Mouse (Mus musculus) hindbrain, embryonic 16.5 days (tissue): ENCODE data around the gene Nabp2. TPM values are rescaled to one million over a fixed set of nuclear protein-coding genes. Genes with fewer than 3 reads are reported as not detected.

Source experiments
- ATAC-seq: fragments of 200-750 bp; cut with Nextera tagmentation; 2 replicates; pipeline ENCODE4 v1.8.0; 2017; ENCODE audit warnings: moderate TSS enrichment, moderate library complexity
- H3K27ac ChIP-seq: fragments of 300-500 bp; sonication (generic); 2 replicates; pipeline ENCODE4 v1.5.1; 2014; ENCODE audit warnings: low read depth, mild to moderate bottlenecking, control low read depth, low read length, moderate library complexity
- H3K27me3 ChIP-seq: fragments of 300-500 bp; sonication (generic); replicated peaks from 2 replicates; pipeline ENCODE4 v1.6.1; 2014; ENCODE audit warnings: low read length; ENCODE audit not compliant: control insufficient read depth, insufficient read depth
- H3K36me3 ChIP-seq: fragments of 300-500 bp; sonication (generic); 2 replicates; pipeline ENCODE4 v1.6.1; 2014; ENCODE audit warnings: mild to moderate bottlenecking, low read length, moderate library complexity, mixed read lengths; ENCODE audit not compliant: control insufficient read depth, insufficient read depth
- H3K4me1 ChIP-seq: fragments of 300-500 bp; sonication (generic); 2 replicates; pipeline ENCODE4 v1.6.1; 2014; ENCODE audit warnings: low read depth, low read length; ENCODE audit not compliant: control insufficient read depth, insufficient read depth
- H3K4me2 ChIP-seq: fragments of 300-500 bp; sonication (generic); 2 replicates; pipeline ENCODE4 v1.6.1; 2014; ENCODE audit warnings: mild to moderate bottlenecking, low read length, control low read depth, moderate library complexity
- H3K4me3 ChIP-seq: fragments of 300-500 bp; sonication (generic); 2 replicates; pipeline ENCODE4 v1.5.1; 2014; ENCODE audit warnings: mild to moderate bottlenecking, low read length, control low read depth, moderate library complexity
- H3K9ac ChIP-seq: fragments of 300-500 bp; sonication (generic); 2 replicates; pipeline ENCODE4 v1.6.1; 2014; ENCODE audit warnings: low read depth, mild to moderate bottlenecking, control low read depth, low read length, moderate library complexity
- H3K9me3 ChIP-seq: fragments of 300-500 bp; sonication (generic); 2 replicates; pipeline ENCODE4 v1.6.1; 2014; ENCODE audit warnings: mild to moderate bottlenecking, low read length, moderate library complexity; ENCODE audit not compliant: control insufficient read depth
- WGBS: fragments of 180-500 bp; shearing (Covaris S2); extraction: QIAGEN DNeasy Blood & Tissue Kit; methylation state at CpG from one replicate; pipeline ENCODE4 v1.1.7; 2014; 5-methylcytosine and 5-hydroxymethylcytosine counted together
- polyA plus RNA-seq: library from polyadenylated mRNA; unstranded; fragments of >200 nt; fragmentation: Nextera tagmentation; extraction: Ambion mirVana; gene quantifications from 2 replicates; pipeline ENCODE4 v1.2.1, GENCODE M21; 2015

Nabp2 gene
- polyA plus RNA-seq, 1 experiment from 2014 or later = 126 TPM

GRCm38 (mm10) chr10:128451014-128451413 is 39.7 kb upstream of the Nabp2 start:
- H3K9me3 ChIP-seq = no peaks in the 10 kb centered on the region
- WGBS = 81% methylated on average over 6 of the region's 6 CpGs
- no peaks in the 10 kb centered on the region for H3K36me3 ChIP-seq
- no peaks in the 10 kb centered on the region for H3K27me3 ChIP-seq
- H3K4me1 ChIP-seq = no peaks in the 10 kb centered on the region
- H3K4me3 ChIP-seq = no peak overlapping the region
- H3K9ac ChIP-seq = no peak overlapping the region
- no peak overlapping the region for H3K4me2 ChIP-seq
- no peak for ATAC-seq
- no peak overlapping the region for H3K27ac ChIP-seq

DNA sequence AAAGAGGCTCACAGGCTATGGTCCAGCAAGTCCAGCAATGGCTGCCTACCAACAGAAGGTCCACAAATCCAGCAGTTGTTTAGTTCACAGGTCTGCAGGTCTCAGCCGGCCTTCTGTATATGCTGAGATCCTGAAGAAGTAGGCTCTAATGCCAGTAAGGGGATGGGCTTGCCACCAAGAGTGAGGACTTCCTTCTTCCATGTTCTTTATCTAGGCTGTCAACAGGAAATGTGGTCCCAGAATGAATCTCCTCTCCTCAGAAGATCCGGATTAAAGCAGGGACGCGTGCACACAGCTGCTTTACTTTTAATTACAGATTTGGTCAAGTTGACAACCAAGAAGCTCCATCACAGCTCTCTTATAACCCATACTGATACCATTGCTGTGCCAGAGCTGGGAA is 34.1 kb upstream of the Nabp2 start:
- Histone ChIP-seq H3K27ac (no peak overlapping the region), H3K4me1 (no peaks in the 10 kb centered on the region), H3K4me3 (no peak overlapping the region), H3K36me3 (peaks cover 5% of the 10 kb centered on the region; the same call in 1 of the 2 replicates), H3K9me3 (no peaks in the 10 kb centered on the region), H3K27me3 (no peaks in the 10 kb centered on the region), H3K4me2 (no peak overlapping the region), H3K9ac (no peak overlapping the region)
- WGBS = 93% methylated on average over 4 of the region's 4 CpGs
- ATAC-seq = no peak

- peaks cover 8% of the 10 kb centered on the region; the same call in 1 of the 2 replicates for H3K36me3 ChIP-seq
Observed at GRCm38 (mm10) chr10:128444354-128444753, 33.1 kb upstream of the Nabp2 start.

GRCm38 (mm10) chr10:128442718-128443117 is 31.4 kb upstream of the Nabp2 start:
- Histone ChIP-seq H3K9me3 (no peaks in the 10 kb centered on the region), H3K27ac (no peak overlapping the region), H3K4me2 (no peak overlapping the region), H3K36me3 (peaks cover 21% of the 10 kb centered on the region), H3K4me3 (no peak overlapping the region), H3K27me3 (no peaks in the 10 kb centered on the region), H3K9ac (no peak overlapping the region), H3K4me1 (no peaks in the 10 kb centered on the region)
- 86% methylated on average over 1 of the region's 1 CpGs for WGBS
- ATAC-seq = no peak

More at GRCm38 (mm10) chr10:128444354-128444753, 33.1 kb upstream of the Nabp2 start:
- WGBS = 77% methylated on average over 6 of the region's 6 CpGs
- Histone ChIP-seq H3K4me1 (no peaks in the 10 kb centered on the region), H3K4me3 (no peak overlapping the region), H3K9ac (no peak overlapping the region), H3K27me3 (no peaks in the 10 kb centered on the region), H3K9me3 (no peaks in the 10 kb centered on the region), H3K4me2 (no peak overlapping the region), H3K27ac (no peak overlapping the region)
- ATAC-seq = no peak

GRCm38 (mm10) chr10:128441324-128442119 is 30.2 kb upstream of the Nabp2 start:
- no peak overlapping the region for H3K27ac ChIP-seq
- no peak overlapping the region for H3K9ac ChIP-seq
- no peaks in the 10 kb centered on the region for H3K9me3 ChIP-seq
- WGBS = 76% methylated on average over 10 of the region's 10 CpGs
- ATAC-seq = no peak
- H3K4me2 ChIP-seq = no peak overlapping the region
- H3K4me1 ChIP-seq = no peaks in the 10 kb centered on the region
- H3K36me3 ChIP-seq = peaks cover 30% of the 10 kb centered on the region
- no peak overlapping the region for H3K4me3 ChIP-seq
- no peaks in the 10 kb centered on the region for H3K27me3 ChIP-seq

- Histone ChIP-seq H3K9ac (no peak overlapping the region), H3K27ac (no peak overlapping the region), H3K4me3 (no peak overlapping the region), H3K4me2 (no peak overlapping the region), H3K27me3 (no peaks in the 10 kb centered on the region), H3K36me3 (peaks cover 41% of the 10 kb centered on the region), H3K9me3 (no peaks in the 10 kb centered on the region), H3K4me1 (no peaks in the 10 kb centered on the region)
- WGBS = 62% methylated on average over 10 of the region's 10 CpGs
- no peak for ATAC-seq
Observed at GRCm38 (mm10) chr10:128440407-128440806, 29.1 kb upstream of the Nabp2 start.

GRCm38 (mm10) chr10:128438675-128439279 is 27.5 kb upstream of the Nabp2 start:
- no peak overlapping the region for H3K9ac ChIP-seq
- 78% methylated on average over 10 of the region's 10 CpGs for WGBS
- no peaks in the 10 kb centered on the region for H3K9me3 ChIP-seq
- ATAC-seq = no peak
- H3K36me3 ChIP-seq = peaks cover 42% of the 10 kb centered on the region
- H3K27ac ChIP-seq = no peak overlapping the region
- no peaks in the 10 kb centered on the region; the same call in 1 of the 2 replicates for H3K4me1 ChIP-seq
- H3K4me2 ChIP-seq = no peak overlapping the region
- no peak overlapping the region for H3K4me3 ChIP-seq
- H3K27me3 ChIP-seq = no peaks in the 10 kb centered on the region

DNA sequence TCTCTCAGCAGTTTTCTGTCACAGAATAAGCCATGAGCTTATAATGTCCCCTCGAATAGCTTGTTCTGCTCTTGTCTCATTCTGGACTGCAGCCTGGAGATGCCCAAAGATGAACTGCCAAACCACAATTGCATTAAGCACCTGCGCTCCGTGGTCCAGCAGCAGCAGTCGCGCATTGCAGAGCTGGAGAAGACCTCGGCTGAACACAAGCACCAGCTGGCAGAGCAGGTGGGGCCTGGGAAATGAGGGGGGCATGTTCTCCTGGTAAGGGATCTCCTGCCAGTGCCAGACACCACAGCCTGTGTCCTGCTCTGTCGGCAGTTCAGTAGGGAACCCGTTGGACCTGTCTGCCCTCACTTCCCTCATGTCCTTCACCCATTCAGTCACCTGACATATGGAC is 25.1 kb upstream of the Nabp2 start:
- Histone ChIP-seq H3K27me3 (no peaks in the 10 kb centered on the region), H3K4me2 (no peak overlapping the region), H3K4me3 (no peak overlapping the region), H3K9ac (no peak overlapping the region), H3K36me3 (peaks cover 43% of the 10 kb centered on the region), H3K9me3 (no peaks in the 10 kb centered on the region), H3K27ac (no peak overlapping the region), H3K4me1 (no peaks in the 10 kb centered on the region; the same call in 1 of the 2 replicates)
- no peak for ATAC-seq
- WGBS = 75% methylated on average over 8 of the region's 8 CpGs

GRCm38 (mm10) chr10:128435873-128436272 is 24.6 kb upstream of the Nabp2 start:
- 0 out of 2 replicates have a peak overlapping the region, but pooled peaks have one; percentile 25 for H3K27ac ChIP-seq
- 87% methylated on average over 5 of the region's 5 CpGs for WGBS

More at GRCm38 (mm10) chr10:128435873-128436272, 24.6 kb upstream of the Nabp2 start:
- H3K4me1 ChIP-seq = no peaks in the 10 kb centered on the region; the same call in 1 of the 2 replicates
- no peaks in the 10 kb centered on the region for H3K27me3 ChIP-seq
- H3K4me2 ChIP-seq = no peak overlapping the region
- H3K9ac ChIP-seq = no peak overlapping the region
- no peak for ATAC-seq
- peaks cover 43% of the 10 kb centered on the region for H3K36me3 ChIP-seq
- no peak overlapping the region for H3K4me3 ChIP-seq
- H3K9me3 ChIP-seq = no peaks in the 10 kb centered on the region
